Mouse (Mus musculus) CD8-positive naive resting alpha-beta T cell, adult 2 months (primary cell): Measurements from ENCODE around the gene Tenm3.

Experiments
- DNase-seq, 2 experiments: peaks; one replicate each; pipeline ENCODE4 v3.0.0; 2022; ENCODE audit warnings: low read depth in 2 of 2, low spot score in 2 of 2

Tenm3 gene

GRCm38 (mm10) chr8:48742741-48743140 lies 101.0 kb downstream of the Tenm3 start:
- DNase-seq = no peak

- no peak for DNase-seq
Measured at GRCm38 (mm10) chr8:48740951-48741350, 102.8 kb downstream of the Tenm3 start.

GRCm38 (mm10) chr8:48740147-48740881 lies 103.4 kb downstream of the Tenm3 start:
- no peak for DNase-seq

- DNase-seq = no peak
Measured at GRCm38 (mm10) chr8:48733731-48734130, 110.0 kb downstream of the Tenm3 start.

GRCm38 (mm10) chr8:48733057-48733456 lies 110.7 kb downstream of the Tenm3 start:
- DNase-seq = no peak

- DNase-seq = no peak
Measured at GRCm38 (mm10) chr8:48730701-48731100, 113.0 kb downstream of the Tenm3 start.

GRCm38 (mm10) chr8:48728833-48729690 lies 114.7 kb downstream of the Tenm3 start:
- no peak for DNase-seq

GRCm38 (mm10) chr8:48728006-48728405 lies 115.7 kb downstream of the Tenm3 start:
- DNase-seq = no peak

GRCm38 (mm10) chr8:48722744-48723143 lies 121.0 kb downstream of the Tenm3 start:
- DNase-seq = no peak

GRCm38 (mm10) chr8:48722318-48722717 lies 121.4 kb downstream of the Tenm3 start:
- no peak for DNase-seq

GRCm38 (mm10) chr8:48721376-48721775 lies 122.4 kb downstream of the Tenm3 start:
- DNase-seq = no peak

- no peak for DNase-seq
Measured at GRCm38 (mm10) chr8:48715616-48716015, 128.1 kb downstream of the Tenm3 start.

- DNase-seq = no peak
Measured at GRCm38 (mm10) chr8:48706666-48707065, 137.1 kb downstream of the Tenm3 start.

- no peak for DNase-seq
Measured at GRCm38 (mm10) chr8:48704885-48705515, 138.8 kb downstream of the Tenm3 start.

GRCm38 (mm10) chr8:48704485-48704884 lies 139.3 kb downstream of the Tenm3 start:
- DNase-seq = no peak

GRCm38 (mm10) chr8:48690665-48691395 lies 152.9 kb downstream of the Tenm3 start:
- no peak for DNase-seq

GRCm38 (mm10) chr8:48688706-48689105 lies 155.0 kb downstream of the Tenm3 start:
- no peak for DNase-seq

- no peak for DNase-seq
Measured at GRCm38 (mm10) chr8:48688188-48688587, 155.6 kb downstream of the Tenm3 start.

GRCm38 (mm10) chr8:48673476-48673875 lies 170.3 kb downstream of the Tenm3 start:
- DNase-seq = no peak

GRCm38 (mm10) chr8:48672471-48672870 lies 171.3 kb downstream of the Tenm3 start:
- DNase-seq = no peak

GRCm38 (mm10) chr8:48671318-48671717 lies 172.4 kb downstream of the Tenm3 start:
- DNase-seq = no peak
